Mouse (Mus musculus) gastrocnemius, postnatal 4 days (tissue): ENCODE measurements at regions not wholly inside any gene's neighbourhood (a gene's known extent, or its start where the extent isn't known, plus 50 kb on each side); places are given as distances from the start of the nearest gene placed in this dataset.

Experiments
- DNase-seq, 2 experiments: peaks; one replicate each; pipeline ENCODE4 v3.0.0; 2021 to 2022; ENCODE audit warnings: low spot score in 2 of 2, mixed read lengths in 2 of 2

- DNase-seq, result no peak
Measured at GRCm38 (mm10) chr13:34395504-34395903, 50.5 kb upstream of the Slc22a23 start.

- DNase-seq, result no peak
Measured at GRCm38 (mm10) chr13:34395010-34395409, 50.0 kb upstream of the Slc22a23 start.
